ENCODE assay signal across 12 mouse cellular contexts in the genomic region with DNA sequence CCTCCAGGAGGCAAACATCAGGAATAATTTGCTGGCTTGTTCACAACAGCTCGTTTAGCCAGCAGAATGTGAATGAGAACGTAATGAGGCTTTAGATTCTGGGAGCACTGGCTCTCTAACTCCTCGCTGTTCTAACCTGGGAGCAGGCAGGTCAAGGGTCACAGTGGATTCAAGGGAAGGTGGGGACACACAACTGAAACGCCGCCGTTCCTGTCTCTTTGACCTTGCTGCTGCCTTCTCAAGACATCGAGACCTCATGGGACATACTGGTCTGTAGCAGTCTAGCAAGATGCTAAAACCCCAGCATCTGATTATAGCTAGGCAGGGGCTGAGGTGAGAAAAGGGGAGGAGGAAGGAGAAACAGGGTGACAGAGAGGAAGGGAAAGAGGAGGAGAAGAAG.
"Had no signal": no experiment of that assay in that cellular context is flagged by ENCODE, and none has a peak within 500 bp of the region (broad histone marks: within the 10 kb centered on the region; RNA-seq: fewer than 3 reads in every experiment).

No protein-coding gene starts in this region.

- DNase-seq: gastrocnemius, postnatal 25 days; heart, adult 11 months; heart, adult 2 months; heart, postnatal 14 days; heart, postnatal 36 days; kidney, adult 2 months; kidney, adult 9 months; kidney, postnatal 14 days; kidney, postnatal 36 days; liver; liver, embryonic 13.5 days; liver, postnatal 0 days had no signal
